Mouse (Mus musculus): Measurements from ENCODE around the gene Gpr45.

DNA sequence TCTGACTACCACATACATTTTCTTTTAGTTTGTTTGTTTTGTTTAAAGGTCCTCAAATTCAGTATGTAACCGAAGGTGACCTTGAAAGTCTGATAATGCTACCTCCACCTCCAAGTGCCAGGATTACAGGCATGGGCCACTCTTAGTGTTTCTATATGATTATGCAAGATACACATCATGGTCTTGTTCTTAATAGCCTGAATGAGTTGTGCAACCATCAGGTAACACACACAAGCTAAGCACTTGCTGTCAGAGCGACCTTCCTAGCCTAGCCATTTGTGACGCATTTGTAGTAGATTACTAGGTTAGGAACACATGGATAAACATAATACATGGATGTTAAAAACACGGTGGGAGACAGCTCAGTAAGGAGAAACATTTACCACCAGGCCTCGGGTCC lies 130.3 kb downstream of the Gpr45 start:
- no peak for TF ChIP-seq CTCF (IDR thresholded peaks at IDR 0.05; ENCODE audit: control insufficient read depth, insufficient read depth, insufficient read length)
- no peak for TF ChIP-seq USF1 (IDR thresholded peaks at IDR 0.05; ENCODE audit: low read depth)
- TF ChIP-seq MYOG (IDR thresholded peaks at IDR 0.05; ENCODE audit: control insufficient read depth, extremely low read depth, insufficient read length): no peak

Measured in C2C12 (cell line).